Mouse (Mus musculus): ENCODE measurements around the gene Kcnip1.

The Kcnip1 gene

DNA sequence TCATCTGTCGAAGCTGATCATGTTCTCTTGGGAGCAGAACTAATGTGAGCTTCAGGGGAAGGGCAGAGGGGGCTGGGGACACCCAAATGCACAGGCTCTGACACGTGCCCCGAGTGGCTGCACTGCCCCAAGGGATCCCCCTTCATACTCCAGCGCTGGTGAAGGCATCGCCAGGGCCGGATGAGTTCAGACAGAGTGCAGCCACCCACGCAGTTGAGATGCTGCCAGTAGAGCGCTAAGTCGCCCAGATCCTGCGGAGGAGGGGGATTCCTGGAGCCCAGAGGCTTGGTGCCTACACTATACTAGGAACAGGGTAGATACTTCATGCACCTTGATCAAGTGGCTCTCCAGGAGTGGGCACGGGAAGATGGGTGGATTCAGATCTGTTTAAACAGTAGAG lies 143.3 kb downstream of the Kcnip1 start:
- DNase-seq (ENCODE audit: extremely low read depth, insufficient read length, low spot score) = no peak

DNA sequence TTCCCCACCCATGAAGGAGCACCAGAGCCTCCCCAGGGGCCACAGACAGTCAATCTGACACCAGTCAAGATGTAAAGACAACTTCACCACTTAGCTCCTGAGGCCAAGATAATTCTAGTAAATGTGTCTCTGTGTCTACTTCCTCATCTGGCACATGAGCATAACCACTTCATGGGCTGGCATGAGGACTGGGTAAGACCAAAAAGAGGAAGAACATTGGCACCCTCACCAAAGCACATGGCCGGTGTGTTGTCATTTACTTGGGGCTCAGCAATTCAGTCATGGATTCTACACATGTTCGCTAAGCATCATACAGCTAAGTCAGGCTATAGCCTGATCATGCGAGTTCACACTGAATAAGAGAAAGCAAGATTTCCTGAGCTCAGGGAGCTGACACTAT lies 144.3 kb downstream of the Kcnip1 start:
- no peak for DNase-seq (ENCODE audit: extremely low read depth, insufficient read length, low spot score)

GRCm38 (mm10) chr11:33845931-33846330 lies 147.0 kb downstream of the Kcnip1 start:
- no peak for DNase-seq (ENCODE audit: extremely low read depth, insufficient read length, low spot score)

DNA sequence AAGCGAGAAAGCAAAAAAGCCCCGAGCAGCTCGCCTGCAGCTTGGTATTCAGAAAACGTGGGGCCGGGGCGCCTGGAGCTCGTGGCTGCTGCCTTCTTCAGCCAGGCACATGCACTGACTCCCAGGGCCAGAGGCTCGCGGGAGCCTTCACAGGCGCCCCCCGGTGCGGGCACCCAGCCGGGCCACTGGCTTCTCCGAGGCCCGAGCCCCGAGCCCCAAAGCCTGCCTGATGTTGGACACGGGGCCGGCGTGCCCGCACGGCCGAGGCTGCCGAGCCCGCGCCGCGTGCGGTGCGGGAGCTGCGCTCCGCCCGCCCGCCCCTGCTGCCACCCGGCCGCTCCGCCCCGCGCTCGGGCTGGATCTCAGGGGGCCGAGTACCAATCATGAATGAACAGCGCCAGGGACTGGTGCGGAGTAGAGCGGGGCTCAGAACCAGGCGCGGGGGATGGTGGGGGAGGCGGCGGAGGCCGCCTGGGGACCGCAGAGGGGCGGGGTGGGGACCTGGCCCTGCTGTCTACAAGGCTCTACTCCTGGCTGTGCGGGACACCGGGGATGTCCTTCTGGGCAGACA lies 149.6 kb downstream of the Kcnip1 start:
- DNase-seq (ENCODE audit: extremely low read depth, insufficient read length, low spot score) = no peak

GRCm38 (mm10) chr11:33839049-33839448 lies 153.9 kb downstream of the Kcnip1 start:
- DNase-seq (ENCODE audit: extremely low read depth, insufficient read length, low spot score) = no peak

- no peak for DNase-seq (ENCODE audit: extremely low read depth, insufficient read length, low spot score)
Measured at GRCm38 (mm10) chr11:33829774-33830173, 163.2 kb downstream of the Kcnip1 start.

DNA sequence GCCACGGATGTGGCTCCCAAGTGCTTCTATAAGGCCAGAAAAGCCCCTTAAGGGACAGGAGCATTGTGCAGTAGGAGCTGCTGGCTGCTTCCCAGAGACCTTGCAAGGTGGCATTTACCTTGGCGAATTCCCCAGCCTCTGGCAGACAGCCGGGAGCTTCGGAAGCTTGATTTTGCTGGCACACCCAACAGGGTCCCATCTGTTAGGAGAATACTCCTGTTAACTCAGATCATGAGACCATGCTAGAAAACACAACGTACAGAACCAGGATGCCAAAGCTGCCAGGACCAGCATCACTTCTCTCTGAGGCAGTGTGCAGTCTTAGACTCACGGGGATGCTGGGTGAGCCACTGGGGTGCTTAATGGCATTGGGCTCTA lies 165.1 kb downstream of the Kcnip1 start:
- DNase-seq (ENCODE audit: extremely low read depth, insufficient read length, low spot score) = no peak

DNA sequence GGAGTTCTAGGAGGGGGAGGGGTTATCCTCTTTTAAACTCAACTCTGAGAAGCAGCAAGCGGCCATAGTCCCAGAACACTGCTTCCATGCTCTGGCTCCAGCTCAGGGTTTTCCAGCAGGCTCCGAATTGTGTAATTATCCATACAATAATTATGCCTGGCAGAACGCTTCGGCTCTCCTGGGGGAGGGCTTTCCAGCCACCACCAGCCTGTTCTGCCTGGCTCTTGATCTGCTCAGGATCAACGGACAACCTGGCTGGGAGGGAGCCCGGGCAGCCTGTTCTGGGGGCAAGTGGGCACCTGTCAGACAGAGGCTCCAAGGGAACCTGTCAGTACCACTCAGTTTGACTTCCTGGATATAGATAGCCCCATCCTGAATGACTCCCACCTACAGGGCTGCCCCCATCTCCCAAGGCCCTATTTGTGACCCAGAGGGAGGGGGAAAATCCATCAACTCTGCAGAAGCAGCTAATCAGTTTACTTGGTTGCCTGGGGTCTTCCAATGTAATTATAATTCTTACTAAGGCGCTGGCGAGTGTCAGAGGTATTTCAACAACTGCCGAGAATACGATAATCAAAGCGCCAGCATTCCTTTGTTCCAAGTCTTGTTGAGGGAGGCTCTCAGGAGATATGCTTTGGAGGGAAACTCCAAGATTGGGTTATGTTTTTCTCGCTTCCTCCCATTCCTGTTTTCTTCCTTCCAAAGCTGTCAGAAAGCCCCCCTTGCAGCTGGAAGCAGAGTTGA lies 165.7 kb downstream of the Kcnip1 start:
- DNase-seq (ENCODE audit: extremely low read depth, insufficient read length, low spot score) = no peak

- DNase-seq (ENCODE audit: extremely low read depth, insufficient read length, low spot score) = no peak
Measured at GRCm38 (mm10) chr11:33824739-33825138, 168.2 kb downstream of the Kcnip1 start.

GRCm38 (mm10) chr11:33821331-33821730 lies 171.6 kb downstream of the Kcnip1 start:
- no peak for DNase-seq (ENCODE audit: extremely low read depth, insufficient read length, low spot score)

DNA sequence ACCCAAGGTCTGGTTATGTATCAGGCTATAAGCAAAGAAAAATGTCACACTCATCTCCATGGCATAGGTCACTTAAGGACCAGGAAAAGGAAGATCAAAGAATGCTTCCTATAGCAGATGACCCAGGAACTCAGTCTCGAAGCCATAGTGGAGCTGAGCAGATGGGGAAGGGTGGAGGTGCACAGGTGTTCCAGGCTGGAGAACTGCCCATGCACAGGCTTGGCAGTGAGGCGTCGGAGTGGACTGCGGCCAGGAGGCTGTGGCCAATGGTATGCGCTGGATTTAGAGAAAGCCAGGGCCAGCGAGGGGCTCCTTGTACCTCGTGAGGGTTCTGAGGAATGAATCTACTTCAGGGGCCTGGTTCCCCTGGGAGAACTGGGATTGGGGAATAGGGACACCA lies 172.1 kb downstream of the Kcnip1 start:
- peak; percentile 23 for DNase-seq (ENCODE audit: extremely low read depth, insufficient read length, low spot score)

GRCm38 (mm10) chr11:33818861-33819503 lies 174.0 kb downstream of the Kcnip1 start:
- no peak for DNase-seq (ENCODE audit: extremely low read depth, insufficient read length, low spot score)

GRCm38 (mm10) chr11:33816020-33816419 lies 176.9 kb downstream of the Kcnip1 start:
- no peak for DNase-seq (ENCODE audit: extremely low read depth, insufficient read length, low spot score)

DNA sequence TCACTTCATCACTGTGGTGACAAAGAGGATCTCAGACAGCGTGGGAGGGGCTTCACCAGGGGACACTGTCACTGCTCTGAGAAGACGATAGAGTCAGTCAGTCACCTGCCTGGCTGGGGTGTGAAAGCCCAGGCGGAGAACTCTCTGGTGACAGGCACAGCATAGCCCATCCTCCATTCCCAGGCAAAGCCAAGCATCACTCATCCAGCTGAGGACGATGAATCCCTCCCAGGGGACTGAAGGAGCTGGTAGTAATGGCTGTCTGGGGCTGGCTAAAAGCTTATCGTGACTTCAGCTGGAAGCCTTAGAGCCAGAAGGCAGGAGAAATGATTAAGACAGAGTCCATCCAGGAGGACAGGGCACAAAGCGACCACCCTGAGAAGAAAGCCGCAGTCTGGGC lies 182.8 kb downstream of the Kcnip1 start:
- no peak for DNase-seq (ENCODE audit: extremely low read depth, insufficient read length, low spot score)

- no peak for DNase-seq (ENCODE audit: extremely low read depth, insufficient read length, low spot score)
Measured at GRCm38 (mm10) chr11:33803093-33803492, 189.9 kb downstream of the Kcnip1 start.

DNA sequence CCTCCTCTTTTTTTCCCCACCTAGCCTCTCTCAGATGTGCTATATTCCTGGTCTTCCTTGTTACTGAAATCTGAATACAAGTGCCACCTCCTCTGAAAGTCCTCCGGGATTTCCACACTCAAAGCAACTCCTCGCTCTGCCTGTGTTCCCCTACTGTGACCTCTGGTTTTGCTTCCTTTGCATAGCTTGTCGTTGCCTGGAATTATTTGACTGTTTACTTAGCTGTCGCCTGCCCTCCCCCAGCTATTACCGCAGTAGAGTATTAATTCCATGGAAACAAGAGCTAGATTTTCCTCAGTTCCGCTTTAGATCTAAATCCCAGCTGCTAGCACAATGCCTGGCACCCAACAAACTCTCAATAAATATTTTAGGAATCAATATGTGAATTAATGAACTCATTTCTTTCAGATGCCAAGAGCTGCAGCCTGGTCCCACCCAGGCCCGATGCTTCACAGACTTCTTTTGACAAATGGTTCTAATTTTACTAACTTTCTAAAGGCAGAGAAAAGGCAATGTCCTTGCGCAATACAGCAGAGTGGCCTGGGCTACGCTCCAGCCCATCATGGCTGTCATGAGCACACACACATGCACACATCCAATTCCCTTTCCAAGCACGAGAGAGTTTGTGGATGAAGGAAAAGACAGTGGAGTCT lies 192.4 kb downstream of the Kcnip1 start:
- DNase-seq (ENCODE audit: extremely low read depth, insufficient read length, low spot score) = no peak

DNA sequence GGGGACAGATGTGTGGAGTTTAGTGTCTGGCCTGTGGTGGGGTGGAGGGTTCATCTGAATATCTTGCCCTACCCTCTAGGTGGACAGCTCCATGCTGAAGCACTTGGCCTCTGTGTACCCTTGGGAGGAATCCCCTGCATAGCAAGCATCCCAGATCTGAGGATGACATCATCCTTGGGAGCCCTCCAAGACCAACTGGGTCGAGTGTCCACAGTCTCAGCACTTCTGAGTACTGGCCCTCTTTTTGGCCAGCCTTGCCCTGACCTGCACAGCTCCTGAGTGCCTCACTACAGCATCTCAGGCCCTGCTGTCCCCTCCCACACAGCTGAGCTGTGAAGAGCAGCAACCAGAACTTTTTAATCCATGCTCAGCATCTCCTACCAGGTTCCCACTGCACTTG lies 193.0 kb downstream of the Kcnip1 start:
- no peak for DNase-seq (ENCODE audit: extremely low read depth, insufficient read length, low spot score)

DNA sequence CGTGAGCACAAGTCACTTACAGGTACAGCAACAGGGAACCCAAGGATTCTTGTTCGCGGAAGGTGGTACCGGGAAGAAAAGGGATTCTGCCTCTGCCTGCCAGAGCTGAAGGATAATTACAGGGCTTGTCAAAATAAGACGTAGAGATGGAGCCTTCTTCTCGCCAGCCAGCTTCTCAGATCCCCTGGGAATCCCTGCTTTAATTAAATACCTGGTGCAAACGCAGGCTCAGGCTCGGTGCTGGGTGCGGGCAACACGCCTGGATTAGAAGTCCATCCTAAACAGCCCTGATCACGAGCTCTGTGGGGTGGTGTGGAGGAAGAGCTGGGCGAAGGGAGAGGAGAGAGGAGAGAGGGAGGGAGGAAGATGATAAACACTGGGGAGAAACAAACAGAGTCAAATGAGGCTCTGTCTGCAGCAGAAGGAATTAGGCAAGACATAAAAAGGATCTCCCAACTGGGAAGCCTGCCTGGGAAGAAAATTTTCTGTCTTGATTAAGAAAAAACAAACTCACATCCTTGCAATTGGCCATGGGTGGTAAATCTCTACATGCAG lies 194.8 kb downstream of the Kcnip1 start:
- DNase-seq (ENCODE audit: extremely low read depth, insufficient read length, low spot score) = no peak

GRCm38 (mm10) chr11:33787362-33787761 lies 205.6 kb downstream of the Kcnip1 start:
- DNase-seq (ENCODE audit: extremely low read depth, insufficient read length, low spot score) = no peak

- DNase-seq (ENCODE audit: extremely low read depth, insufficient read length, low spot score) = no peak
Measured at GRCm38 (mm10) chr11:33786572-33786971, 206.4 kb downstream of the Kcnip1 start.

DNA sequence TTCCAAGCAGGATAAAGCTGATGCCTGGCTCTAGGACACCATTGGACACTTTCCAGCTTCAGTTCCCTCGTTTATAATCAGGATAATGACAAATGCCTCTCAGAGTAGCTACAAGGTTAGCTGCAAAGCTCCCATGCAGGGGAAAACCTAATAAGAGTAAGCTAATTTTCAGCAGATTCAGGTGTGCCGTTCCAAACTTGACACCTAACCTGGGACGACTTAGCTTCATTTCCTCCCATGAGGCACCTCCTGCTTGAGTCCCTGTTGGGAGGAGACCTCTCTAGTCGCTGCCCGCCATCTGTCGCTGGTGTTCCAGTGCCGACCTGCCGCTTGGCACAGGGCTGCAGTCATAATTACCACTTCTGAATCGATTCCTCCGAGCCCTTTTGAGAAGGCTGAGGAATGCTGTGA lies 211.4 kb downstream of the Kcnip1 start:
- no peak for DNase-seq (ENCODE audit: extremely low read depth, insufficient read length, low spot score)
